Mouse (Mus musculus): ENCODE results near the gene Snai1. TPM values are rescaled to one million over a fixed set of nuclear protein-coding genes. Genes with fewer than 3 reads are reported as not detected.

Gene Snai1
- polyA plus RNA-seq, 1 experiment: 13.2 TPM

- Histone ChIP-seq H3K4me3 (ENCODE audit: low read depth, low read length) (no peak overlapping the region), H3K27ac (ENCODE audit: insufficient read depth, low read depth, low read length) (no peak overlapping the region), H3K4me1 (ENCODE audit: control insufficient read depth, insufficient read depth, insufficient read length, low read length) (no peaks in the 10 kb centered on the region), H3K36me3 (ENCODE audit: control insufficient read depth, insufficient read depth, low read length) (no peaks in the 10 kb centered on the region), H3K27me3 (ENCODE audit: control insufficient read depth, insufficient read depth, low read length) (no peaks in the 10 kb centered on the region)
- WGBS: 85% methylated on average over 18 of the region's 18 CpGs
- no peak for TF ChIP-seq POLR2A (IDR thresholded peaks at IDR 0.05; ENCODE audit: low read depth, low read length)
- no peak for TF ChIP-seq CTCF (IDR thresholded peaks at IDR 0.05; ENCODE audit: extremely low read depth, insufficient read length, insufficient replicate concordance, low read depth, low read length)
These were observed 33.6 kb downstream of the Snai1 start for GRCm38 (mm10) chr2:167571442-167572220.

- Histone ChIP-seq H3K4me3 (ENCODE audit: low read depth, low read length) (no peak overlapping the region), H3K27ac (ENCODE audit: insufficient read depth, low read depth, low read length) (no peak overlapping the region), H3K4me1 (ENCODE audit: control insufficient read depth, insufficient read depth, insufficient read length, low read length) (no peaks in the 10 kb centered on the region), H3K27me3 (ENCODE audit: control insufficient read depth, insufficient read depth, low read length) (no peaks in the 10 kb centered on the region), H3K36me3 (ENCODE audit: control insufficient read depth, insufficient read depth, low read length) (no peaks in the 10 kb centered on the region)
- TF ChIP-seq CTCF (IDR thresholded peaks at IDR 0.05; ENCODE audit: extremely low read depth, insufficient read length, insufficient replicate concordance, low read depth, low read length) (no peak), POLR2A (IDR thresholded peaks at IDR 0.05; ENCODE audit: low read depth, low read length) (no peak)
- WGBS: 51% methylated on average over 9 of the region's 9 CpGs
These were observed 36.8 kb downstream of the Snai1 start for GRCm38 (mm10) chr2:167574814-167575213.

GRCm38 (mm10) chr2:167575581-167575980 is 37.6 kb downstream of the Snai1 start:
- H3K27ac ChIP-seq (ENCODE audit: insufficient read depth, low read depth, low read length): no peak overlapping the region
- no peaks in the 10 kb centered on the region for H3K4me1 ChIP-seq (ENCODE audit: control insufficient read depth, insufficient read depth, insufficient read length, low read length)
- H3K4me3 ChIP-seq (ENCODE audit: low read depth, low read length): no peak overlapping the region
- H3K27me3 ChIP-seq (ENCODE audit: control insufficient read depth, insufficient read depth, low read length): no peaks in the 10 kb centered on the region
- TF ChIP-seq CTCF (IDR thresholded peaks at IDR 0.05; ENCODE audit: extremely low read depth, insufficient read length, insufficient replicate concordance, low read depth, low read length): no peak
- no peak for TF ChIP-seq POLR2A (IDR thresholded peaks at IDR 0.05; ENCODE audit: low read depth, low read length)
- WGBS: 84% methylated on average over 7 of the region's 7 CpGs
- no peaks in the 10 kb centered on the region for H3K36me3 ChIP-seq (ENCODE audit: control insufficient read depth, insufficient read depth, low read length)

GRCm38 (mm10) chr2:167576121-167576620 is 38.2 kb downstream of the Snai1 start:
- Histone ChIP-seq H3K4me3 (ENCODE audit: low read depth, low read length) (no peak overlapping the region), H3K27ac (ENCODE audit: insufficient read depth, low read depth, low read length) (no peak overlapping the region), H3K27me3 (ENCODE audit: control insufficient read depth, insufficient read depth, low read length) (no peaks in the 10 kb centered on the region), H3K36me3 (ENCODE audit: control insufficient read depth, insufficient read depth, low read length) (no peaks in the 10 kb centered on the region), H3K4me1 (ENCODE audit: control insufficient read depth, insufficient read depth, insufficient read length, low read length) (no peaks in the 10 kb centered on the region)
- TF ChIP-seq CTCF (IDR thresholded peaks at IDR 0.05; ENCODE audit: extremely low read depth, insufficient read length, insufficient replicate concordance, low read depth, low read length): no peak
- no peak for TF ChIP-seq POLR2A (IDR thresholded peaks at IDR 0.05; ENCODE audit: low read depth, low read length)
- WGBS: 90% methylated on average over 8 of the region's 8 CpGs

- no peak overlapping the region for H3K27ac ChIP-seq (ENCODE audit: insufficient read depth, low read depth, low read length)
These were observed 39.3 kb downstream of the Snai1 start for GRCm38 (mm10) chr2:167577186-167577785.

GRCm38 (mm10) chr2:167578521-167578920 is 40.5 kb downstream of the Snai1 start:
- 30% methylated on average over 5 of the region's 5 CpGs for WGBS
- H3K4me1 ChIP-seq (ENCODE audit: control insufficient read depth, insufficient read depth, insufficient read length, low read length): no peaks in the 10 kb centered on the region
- no peak overlapping the region for H3K27ac ChIP-seq (ENCODE audit: insufficient read depth, low read depth, low read length)
- TF ChIP-seq POLR2A (IDR thresholded peaks at IDR 0.05; ENCODE audit: low read depth, low read length): no peak
- no peak for TF ChIP-seq CTCF (IDR thresholded peaks at IDR 0.05; ENCODE audit: extremely low read depth, insufficient read length, insufficient replicate concordance, low read depth, low read length)
- H3K27me3 ChIP-seq (ENCODE audit: control insufficient read depth, insufficient read depth, low read length): no peaks in the 10 kb centered on the region
- H3K4me3 ChIP-seq (ENCODE audit: low read depth, low read length): no peak overlapping the region
- no peaks in the 10 kb centered on the region for H3K36me3 ChIP-seq (ENCODE audit: control insufficient read depth, insufficient read depth, low read length)

More at GRCm38 (mm10) chr2:167577186-167577785, 39.3 kb downstream of the Snai1 start:
- TF ChIP-seq POLR2A (IDR thresholded peaks at IDR 0.05; ENCODE audit: low read depth, low read length): no peak
- TF ChIP-seq CTCF (IDR thresholded peaks at IDR 0.05; ENCODE audit: extremely low read depth, insufficient read length, insufficient replicate concordance, low read depth, low read length): no peak
- 76% methylated on average over 9 of the region's 9 CpGs for WGBS
- H3K36me3 ChIP-seq (ENCODE audit: control insufficient read depth, insufficient read depth, low read length): no peaks in the 10 kb centered on the region
- H3K27me3 ChIP-seq (ENCODE audit: control insufficient read depth, insufficient read depth, low read length): no peaks in the 10 kb centered on the region
- H3K4me1 ChIP-seq (ENCODE audit: control insufficient read depth, insufficient read depth, insufficient read length, low read length): no peaks in the 10 kb centered on the region
- H3K4me3 ChIP-seq (ENCODE audit: low read depth, low read length): no peak overlapping the region
